Mouse (Mus musculus) liver, embryonic 14.5 days (tissue): ENCODE measurements around the gene Hebp1.

ENCODE experiments used
- CTCF ChIP-seq: IDR thresholded peaks from 2 replicates; pipeline ENCODE4 v1.5.1; 2016; ENCODE audit warnings: antibody characterized with exemption, low read depth, control low read depth
- EP300 ChIP-seq: IDR thresholded peaks from 2 replicates; pipeline ENCODE4 v1.6.1; 2016; ENCODE audit warnings: antibody characterized with exemption, low read depth

DNA sequence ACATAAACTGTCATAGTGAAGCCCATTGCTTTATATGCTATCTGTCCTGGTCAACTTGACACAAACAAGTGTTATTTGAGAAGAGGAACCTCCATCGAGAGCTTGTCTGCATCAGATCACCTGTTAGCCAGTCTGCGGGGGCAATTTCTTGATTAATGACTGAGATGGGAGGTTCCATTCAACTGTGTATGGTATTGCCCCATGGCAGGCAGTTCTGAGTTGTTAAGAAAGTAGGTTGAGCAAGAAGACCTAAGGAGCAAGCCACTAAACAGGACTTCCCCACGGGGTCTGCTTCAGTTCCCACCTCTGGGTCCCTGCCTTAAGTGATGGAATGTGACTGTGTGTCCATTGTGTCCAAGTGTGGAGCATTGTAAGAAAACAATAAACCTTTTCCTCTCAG is 28.6 kb downstream of the Hebp1 start:
- TF ChIP-seq CTCF, result no peak
- TF ChIP-seq EP300, result no peak
